Mouse (Mus musculus): ENCODE data around the gene Olfr211. TPM values are rescaled to one million over a fixed set of nuclear protein-coding genes. Genes with fewer than 3 reads are reported as not detected.

Olfr211 gene
- polyA plus RNA-seq (2014; fragmentation: Illumina TruSeq; extraction: RNeasy Lipid Tissue Mini Kit (QIAGEN cat#74804)): not detected

GRCm38 (mm10) chr6:116488791-116489190 lies at the start of gene Olfr211:
Olfr211 (plus strand) TSS chr6:116489091.

DNA sequence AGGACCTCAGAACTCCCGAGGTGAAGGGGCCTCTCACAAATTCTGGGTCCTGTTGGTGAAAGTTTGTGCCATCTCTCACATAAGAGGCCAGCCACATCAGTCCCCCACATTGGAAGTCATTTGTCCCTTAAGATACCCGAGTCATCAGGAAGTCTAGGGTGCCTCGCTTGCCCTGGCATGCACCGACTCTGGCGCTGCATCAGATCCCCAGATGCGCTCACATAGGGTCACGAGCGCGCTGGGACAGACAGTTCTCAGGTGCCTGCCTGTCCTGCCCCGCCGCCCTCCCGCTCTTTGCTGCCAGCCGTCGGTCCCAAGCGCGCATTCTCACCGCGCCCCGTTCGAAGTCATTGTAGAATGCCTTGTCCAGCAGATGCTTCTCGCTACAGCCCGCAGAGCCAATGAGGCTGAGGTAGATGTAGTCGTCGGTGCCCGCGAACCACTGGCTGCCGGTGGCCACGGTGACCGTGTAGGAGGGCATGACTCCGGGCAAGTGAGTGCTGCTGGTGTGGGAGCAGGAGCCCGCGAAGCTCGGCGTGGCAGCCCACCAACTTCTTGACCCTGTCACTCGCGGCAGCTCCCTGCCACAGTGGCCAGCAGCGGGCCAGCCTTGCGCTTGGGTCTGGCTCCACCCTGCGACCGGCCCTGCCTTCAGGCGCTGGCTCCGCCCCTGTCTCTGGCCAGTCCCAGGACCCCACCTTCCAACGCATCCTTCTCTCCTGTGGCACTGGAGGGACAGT lies 28.2 kb upstream of the Olfr211 start, which contains the start of gene Alox5:
Alox5 (minus strand) TSS at position 635 of the 740 bp plus-strand sequence.

GRCm38 (mm10) chr6:116506302-116507003 lies 17.6 kb downstream of the Olfr211 start, which contains the start of gene Olfr212:
Olfr212 (plus strand) TSS chr6:116506516.

GRCm38 (mm10) chr6:116538156-116538555 lies 49.3 kb downstream of the Olfr211 start, which contains the start of gene Olfr213:
Olfr213 (plus strand) TSS chr6:116538456.

Other genes with a start within 250 kb of the Olfr211 start
- 8.6 TPM for gene Zfand4, start 224.9 kb upstream of the Olfr211 start, polyA plus RNA-seq (2014; fragmentation: Illumina TruSeq; extraction: RNeasy Lipid Tissue Mini Kit (QIAGEN cat#74804))
- 203 TPM for gene March8, start 151.1 kb upstream of the Olfr211 start, polyA plus RNA-seq (2014; fragmentation: Illumina TruSeq; extraction: RNeasy Lipid Tissue Mini Kit (QIAGEN cat#74804))
- gene Alox5, start 27.9 kb upstream of the Olfr211 start, polyA plus RNA-seq (2014; fragmentation: Illumina TruSeq; extraction: RNeasy Lipid Tissue Mini Kit (QIAGEN cat#74804)): 1.3 TPM
- not detected for gene Olfr212, start 17.4 kb downstream of the Olfr211 start, polyA plus RNA-seq (2014; fragmentation: Illumina TruSeq; extraction: RNeasy Lipid Tissue Mini Kit (QIAGEN cat#74804))
- gene Olfr213, start 49.4 kb downstream of the Olfr211 start, polyA plus RNA-seq (2014; fragmentation: Illumina TruSeq; extraction: RNeasy Lipid Tissue Mini Kit (QIAGEN cat#74804)): not detected
- not detected for gene Gm5580, start 62.0 kb downstream of the Olfr211 start, polyA plus RNA-seq (2014; fragmentation: Illumina TruSeq; extraction: RNeasy Lipid Tissue Mini Kit (QIAGEN cat#74804))
- gene Olfr214, start 65.1 kb downstream of the Olfr211 start, polyA plus RNA-seq (2014; fragmentation: Illumina TruSeq; extraction: RNeasy Lipid Tissue Mini Kit (QIAGEN cat#74804)): not detected
- not detected for gene Olfr215, start 95.1 kb downstream of the Olfr211 start, polyA plus RNA-seq (2014; fragmentation: Illumina TruSeq; extraction: RNeasy Lipid Tissue Mini Kit (QIAGEN cat#74804))
- 131 TPM for gene Zfp422, start 139.9 kb downstream of the Olfr211 start, polyA plus RNA-seq (2014; fragmentation: Illumina TruSeq; extraction: RNeasy Lipid Tissue Mini Kit (QIAGEN cat#74804))
- not detected for gene Depp1, start 161.5 kb downstream of the Olfr211 start, polyA plus RNA-seq (2014; fragmentation: Illumina TruSeq; extraction: RNeasy Lipid Tissue Mini Kit (QIAGEN cat#74804))
- gene Rassf4, start 184.9 kb downstream of the Olfr211 start, polyA plus RNA-seq (2014; fragmentation: Illumina TruSeq; extraction: RNeasy Lipid Tissue Mini Kit (QIAGEN cat#74804)): 16.6 TPM
- gene Tmem72, start 227.8 kb downstream of the Olfr211 start, polyA plus RNA-seq (2014; fragmentation: Illumina TruSeq; extraction: RNeasy Lipid Tissue Mini Kit (QIAGEN cat#74804)): 0.57 TPM